Mouse (Mus musculus) liver, embryonic 18 days (tissue): ENCODE data around the gene Olfr1205. TPM values are rescaled to one million over a fixed set of nuclear protein-coding genes. Genes with fewer than 3 reads are reported as not detected.

ENCODE experiments used
- polyA plus RNA-seq: library from polyadenylated mRNA; depleted of rRNA; stranded (reverse); fragments of >200 nt; gene quantifications from 2 replicates; pipeline ENCODE4 v1.2.3, GENCODE M21; 2012; rRNA removed

Olfr1205 gene
- polyA plus RNA-seq: not detected in 2 replicates

DNA sequence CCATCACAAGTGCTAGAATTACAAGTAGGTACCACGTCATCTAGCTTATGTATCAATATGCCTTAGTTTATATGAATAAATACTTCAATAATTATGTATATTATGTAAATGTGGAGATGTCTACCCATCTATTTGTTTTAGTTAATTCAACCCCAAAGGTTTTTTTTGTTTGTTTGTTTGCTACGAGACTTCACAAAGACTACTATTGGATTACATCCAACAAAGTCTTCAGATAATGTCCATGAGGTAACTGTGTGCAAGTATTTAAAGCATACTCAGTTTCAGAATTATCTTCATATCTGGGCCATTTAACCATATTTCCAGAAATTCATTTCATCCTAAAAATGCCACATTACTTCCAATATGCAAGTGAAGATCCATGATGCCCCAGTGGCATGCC, at the start of gene Olfr1205:
Olfr1205 (plus strand) TSS at position 301 of the 400 bp plus-strand sequence.

DNA sequence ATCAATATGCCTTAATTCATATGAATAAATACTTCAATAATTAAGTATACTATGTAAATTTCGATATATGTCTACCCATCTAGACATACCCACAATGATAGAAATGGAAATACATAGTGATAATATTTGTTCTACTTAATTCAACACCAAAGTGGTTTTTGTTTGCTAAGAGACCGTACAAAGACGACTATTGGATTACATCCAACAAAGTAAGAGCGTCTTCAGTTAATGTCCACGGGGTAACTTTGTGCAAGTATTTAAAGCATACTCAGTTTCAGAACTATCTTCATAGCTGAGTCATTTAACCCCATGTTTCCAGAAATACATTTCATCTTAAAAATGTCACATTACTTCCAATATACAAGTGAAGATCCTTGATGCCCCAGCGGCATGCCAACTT, 36.8 kb upstream of the Olfr1205 start, which contains the start of gene Olfr1201:
Olfr1201 (plus strand) TSS at position 301 of the 400 bp plus-strand sequence.

DNA sequence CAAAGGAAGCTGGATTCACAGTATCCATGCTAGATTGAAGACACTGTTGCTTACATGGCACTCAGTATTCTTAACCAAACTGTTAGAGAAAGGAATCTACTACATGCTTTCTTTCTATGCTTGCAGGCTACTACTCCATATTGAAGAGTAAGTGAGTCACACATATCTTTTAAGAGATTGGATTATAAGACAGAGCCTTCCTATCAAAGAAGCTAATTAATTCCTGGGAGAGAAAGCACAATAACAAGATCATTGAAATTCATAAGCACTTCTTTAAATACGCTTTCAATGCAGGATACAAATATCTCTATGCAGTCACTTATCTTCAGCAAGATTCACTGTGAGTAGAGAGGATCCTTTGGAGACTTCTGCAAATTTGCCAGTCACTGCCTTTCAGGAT, 15.3 kb upstream of the Olfr1205 start, which contains the start of gene Olfr1202:
Olfr1202 (plus strand) TSS at position 301 of the 400 bp plus-strand sequence.

DNA sequence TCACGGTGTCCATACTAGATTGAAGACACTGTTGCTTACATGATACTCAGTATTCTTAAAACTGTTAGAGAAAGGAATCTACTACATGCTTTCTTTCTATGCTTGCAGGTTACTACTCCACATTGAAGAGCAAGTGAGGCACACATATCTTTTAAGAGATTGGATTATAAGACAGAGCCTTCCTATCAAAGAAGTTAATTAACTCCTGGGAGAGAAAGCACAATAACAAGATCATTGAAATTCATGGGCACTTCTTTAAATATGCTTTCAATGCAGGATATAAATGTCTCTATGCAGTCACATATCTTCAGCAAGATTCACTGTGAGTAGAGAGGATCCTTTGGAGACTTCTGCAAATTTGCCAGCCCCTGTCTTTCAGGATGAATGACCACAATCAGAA, 19.5 kb downstream of the Olfr1205 start, which contains the start of gene Olfr1204:
Olfr1204 (plus strand) TSS at position 301 of the 400 bp plus-strand sequence.

DNA sequence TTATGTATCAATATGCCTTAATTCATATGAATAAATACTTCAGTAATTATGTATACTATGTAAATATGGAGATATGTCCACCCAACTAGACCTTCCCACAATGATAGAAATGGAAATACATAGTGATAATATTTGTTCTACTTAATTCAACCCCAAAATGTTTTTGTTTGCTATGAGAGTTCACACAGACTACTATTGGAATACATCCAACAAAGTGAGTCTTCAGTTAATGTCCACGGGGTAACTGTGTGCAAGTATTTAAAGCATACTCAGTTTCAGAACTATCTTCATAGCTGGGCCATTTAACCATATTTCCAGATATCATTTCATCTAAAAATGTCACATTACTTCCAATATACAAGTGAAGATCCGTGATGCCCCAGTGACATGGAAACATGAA, 33.4 kb downstream of the Olfr1205 start, which contains the start of gene Olfr1206:
Olfr1206 (plus strand) TSS at position 301 of the 400 bp plus-strand sequence.

Other genes with a start within 250 kb of the Olfr1205 start
- gene Olfr1189, start 243.3 kb upstream of the Olfr1205 start, polyA plus RNA-seq: not detected in 2 replicates
- not detected in 2 replicates for gene Olfr1191-ps1, start 189.2 kb upstream of the Olfr1205 start, polyA plus RNA-seq
- not detected in 2 replicates for gene Olfr1192-ps1, start 181.2 kb upstream of the Olfr1205 start, polyA plus RNA-seq
- gene Olfr1193, start 154.1 kb upstream of the Olfr1205 start, polyA plus RNA-seq: not detected in 2 replicates
- not detected in 2 replicates for gene Olfr1195, start 140.6 kb upstream of the Olfr1205 start, polyA plus RNA-seq
- gene Olfr1196, start 125.1 kb upstream of the Olfr1205 start, polyA plus RNA-seq: not detected in 2 replicates
- gene Olfr1197, start 97.4 kb upstream of the Olfr1205 start, polyA plus RNA-seq: not detected in 2 replicates
- not detected in 2 replicates for gene Olfr1198, start 78.4 kb upstream of the Olfr1205 start, polyA plus RNA-seq
- not detected in 2 replicates for gene Olfr1199, start 69.3 kb upstream of the Olfr1205 start, polyA plus RNA-seq
- gene Olfr1200, start 59.2 kb upstream of the Olfr1205 start, polyA plus RNA-seq: not detected in 2 replicates
- gene Olfr1201, start 36.7 kb upstream of the Olfr1205 start, polyA plus RNA-seq: not detected in 2 replicates
- gene Olfr1202, start 15.2 kb upstream of the Olfr1205 start, polyA plus RNA-seq: not detected in 2 replicates
- gene Olfr1204, start 19.6 kb downstream of the Olfr1205 start, polyA plus RNA-seq: not detected in 2 replicates
- gene Olfr1206, start 33.5 kb downstream of the Olfr1205 start, polyA plus RNA-seq: not detected in 2 replicates
- gene Olfr1208, start 72.6 kb downstream of the Olfr1205 start, polyA plus RNA-seq: not detected in 2 replicates
- not detected in 2 replicates for gene Olfr1209, start 85.4 kb downstream of the Olfr1205 start, polyA plus RNA-seq
- gene Olfr1211, start 108.4 kb downstream of the Olfr1205 start, polyA plus RNA-seq: not detected in 2 replicates
- gene Olfr1212, start 124.2 kb downstream of the Olfr1205 start, polyA plus RNA-seq: not detected in 2 replicates
- gene Gm13762, start 150.5 kb downstream of the Olfr1205 start, polyA plus RNA-seq: not detected in 2 replicates
- gene Olfr1214, start 162.9 kb downstream of the Olfr1205 start, polyA plus RNA-seq: not detected in 2 replicates
- not detected in 2 replicates for gene Olfr1215, start 177.2 kb downstream of the Olfr1205 start, polyA plus RNA-seq
- not detected in 2 replicates for gene Olfr1216, start 188.6 kb downstream of the Olfr1205 start, polyA plus RNA-seq
- gene Olfr1217, start 202.3 kb downstream of the Olfr1205 start, polyA plus RNA-seq: not detected in 2 replicates
- not detected in 2 replicates for gene Olfr1218, start 231.4 kb downstream of the Olfr1205 start, polyA plus RNA-seq